Mouse (Mus musculus): ENCODE data around the gene Ankfy1. TPM values are rescaled to one million over a fixed set of nuclear protein-coding genes. Genes with fewer than 3 reads are reported as not detected.
"Not testable (repeated sequence)": the region's sequence is repeated elsewhere in the genome, so short reads cannot be mapped to it uniquely, and the experiment has no call there.

Gene Ankfy1
- polyA plus RNA-seq, 1 experiment from 2014 or later, result 25.1 TPM

GRCm38 (mm10) chr11:72733736-72734135 is 43.9 kb downstream of the Ankfy1 start:
- 77% methylated on average over 3 of the region's 3 CpGs for WGBS (ENCODE audit: insufficient replicate concordance)
- H3K27ac ChIP-seq (ENCODE audit: low read depth, low read length), result no peak overlapping the region; the same call in 1 of the 2 replicates
- no peak overlapping the region for H3K4me2 ChIP-seq

GRCm38 (mm10) chr11:72734840-72735518 is 45.2 kb downstream of the Ankfy1 start:
- no peaks in the 10 kb centered on the region for H3K9me3 ChIP-seq (replicated peaks; ENCODE audit: control insufficient read depth, low read length)
- no peak overlapping the region for H3K4me2 ChIP-seq
- peak overlapping the region; percentile 79; the same call in 1 of the 2 replicates for H3K27ac ChIP-seq (ENCODE audit: low read depth, low read length)
- no peak overlapping the region for H3K4me3 ChIP-seq (ENCODE audit: low read depth, low read length)
- peaks cover 8% of the 10 kb centered on the region for H3K4me1 ChIP-seq (ENCODE audit: control insufficient read depth, insufficient read depth, low read length)
- no peak for ATAC-seq (replicated peaks; ENCODE audit: insufficient number of reproducible peaks, low FRiP score, low TSS enrichment)
- 67% methylated on average over 4 of the region's 4 CpGs for WGBS (ENCODE audit: insufficient replicate concordance)
- no peak overlapping the region for H3K9ac ChIP-seq (ENCODE audit: low read depth, low read length)
- peaks cover 32% of the 10 kb centered on the region for H3K36me3 ChIP-seq (ENCODE audit: control insufficient read depth, insufficient read depth, low read length)
- H3K27me3 ChIP-seq (ENCODE audit: control insufficient read depth, insufficient read depth, low read length), result no peaks in the 10 kb centered on the region

More at GRCm38 (mm10) chr11:72733736-72734135, 43.9 kb downstream of the Ankfy1 start:
- peaks cover 8% of the 10 kb centered on the region for H3K4me1 ChIP-seq (ENCODE audit: control insufficient read depth, insufficient read depth, low read length)
- H3K9me3 ChIP-seq (replicated peaks; ENCODE audit: control insufficient read depth, low read length), result no peaks in the 10 kb centered on the region
- H3K27me3 ChIP-seq (ENCODE audit: control insufficient read depth, insufficient read depth, low read length), result no peaks in the 10 kb centered on the region
- H3K9ac ChIP-seq (ENCODE audit: low read depth, low read length), result no peak overlapping the region
- H3K4me3 ChIP-seq (ENCODE audit: low read depth, low read length), result no peak overlapping the region
- peaks cover 32% of the 10 kb centered on the region for H3K36me3 ChIP-seq (ENCODE audit: control insufficient read depth, insufficient read depth, low read length)
- ATAC-seq (replicated peaks; ENCODE audit: insufficient number of reproducible peaks, low FRiP score, low TSS enrichment), result no peak

GRCm38 (mm10) chr11:72735519-72735860 is 45.7 kb downstream of the Ankfy1 start:
- H3K4me3 ChIP-seq (ENCODE audit: low read depth, low read length), result no peak overlapping the region
- peak overlapping the region; percentile 79 for H3K27ac ChIP-seq (ENCODE audit: low read depth, low read length)
- peaks cover 29% of the 10 kb centered on the region for H3K36me3 ChIP-seq (ENCODE audit: control insufficient read depth, insufficient read depth, low read length)
- no peaks in the 10 kb centered on the region for H3K27me3 ChIP-seq (ENCODE audit: control insufficient read depth, insufficient read depth, low read length)
- H3K9me3 ChIP-seq (replicated peaks; ENCODE audit: control insufficient read depth, low read length), result no peaks in the 10 kb centered on the region
- WGBS (ENCODE audit: insufficient replicate concordance), result 81% methylated on average over 2 of the region's 2 CpGs
- H3K9ac ChIP-seq (ENCODE audit: low read depth, low read length), result no peak overlapping the region
- no peak for ATAC-seq (replicated peaks; ENCODE audit: insufficient number of reproducible peaks, low FRiP score, low TSS enrichment)
- H3K4me2 ChIP-seq, result no peak overlapping the region
- H3K4me1 ChIP-seq (ENCODE audit: control insufficient read depth, insufficient read depth, low read length), result peaks cover 8% of the 10 kb centered on the region

GRCm38 (mm10) chr11:72736320-72736719 is 46.5 kb downstream of the Ankfy1 start:
- ATAC-seq (replicated peaks; ENCODE audit: insufficient number of reproducible peaks, low FRiP score, low TSS enrichment), result peak; percentile 61; the same call in 1 of the 2 replicates
- H3K36me3 ChIP-seq (ENCODE audit: control insufficient read depth, insufficient read depth, low read length), result peaks cover 21% of the 10 kb centered on the region
- peak overlapping the region; percentile 79 for H3K27ac ChIP-seq (ENCODE audit: low read depth, low read length)
- H3K27me3 ChIP-seq (ENCODE audit: control insufficient read depth, insufficient read depth, low read length), result no peaks in the 10 kb centered on the region
- H3K9ac ChIP-seq (ENCODE audit: low read depth, low read length), result no peak overlapping the region
- no peaks in the 10 kb centered on the region for H3K9me3 ChIP-seq (replicated peaks; ENCODE audit: control insufficient read depth, low read length)
- no peak overlapping the region for H3K4me2 ChIP-seq
- H3K4me3 ChIP-seq (ENCODE audit: low read depth, low read length), result no peak overlapping the region
- WGBS (ENCODE audit: insufficient replicate concordance), result 21% methylated on average over 1 of the region's 1 CpGs
- H3K4me1 ChIP-seq (ENCODE audit: control insufficient read depth, insufficient read depth, low read length), result peaks cover 8% of the 10 kb centered on the region

GRCm38 (mm10) chr11:72737517-72737916 is 47.7 kb downstream of the Ankfy1 start:
- H3K36me3 ChIP-seq (ENCODE audit: control insufficient read depth, insufficient read depth, low read length), result peaks cover 11% of the 10 kb centered on the region; the same call in 1 of the 2 replicates
- H3K4me3 ChIP-seq (ENCODE audit: low read depth, low read length); H3K9ac ChIP-seq (ENCODE audit: low read depth, low read length); H3K4me2 ChIP-seq; H3K27me3 ChIP-seq (ENCODE audit: control insufficient read depth, insufficient read depth, low read length); ATAC-seq (replicated peaks; ENCODE audit: insufficient number of reproducible peaks, low FRiP score, low TSS enrichment); H3K4me1 ChIP-seq (ENCODE audit: control insufficient read depth, insufficient read depth, low read length); H3K9me3 ChIP-seq (replicated peaks; ENCODE audit: control insufficient read depth, low read length); H3K27ac ChIP-seq (ENCODE audit: low read depth, low read length): not testable (repeated sequence)
- 88% methylated on average over 5 of the region's 5 CpGs for WGBS (ENCODE audit: insufficient replicate concordance)

- H3K4me2 ChIP-seq, result no peak overlapping the region
- peaks cover 8% of the 10 kb centered on the region for H3K4me1 ChIP-seq (ENCODE audit: control insufficient read depth, insufficient read depth, low read length)
- H3K36me3 ChIP-seq (ENCODE audit: control insufficient read depth, insufficient read depth, low read length), result peaks cover 6% of the 10 kb centered on the region; the same call in 1 of the 2 replicates
- H3K27ac ChIP-seq (ENCODE audit: low read depth, low read length), result no peak overlapping the region
- WGBS (ENCODE audit: insufficient replicate concordance), result 74% methylated on average over 1 of the region's 1 CpGs
- no peak overlapping the region for H3K9ac ChIP-seq (ENCODE audit: low read depth, low read length)
- H3K27me3 ChIP-seq (ENCODE audit: control insufficient read depth, insufficient read depth, low read length), result no peaks in the 10 kb centered on the region
- no peak overlapping the region for H3K4me3 ChIP-seq (ENCODE audit: low read depth, low read length)
- H3K9me3 ChIP-seq (replicated peaks; ENCODE audit: control insufficient read depth, low read length), result no peaks in the 10 kb centered on the region
- ATAC-seq (replicated peaks; ENCODE audit: insufficient number of reproducible peaks, low FRiP score, low TSS enrichment), result no peak
Measured at GRCm38 (mm10) chr11:72739048-72739447, 49.2 kb downstream of the Ankfy1 start.

GRCm38 (mm10) chr11:72751956-72752355 is 62.1 kb downstream of the Ankfy1 start:
- H3K9me3 ChIP-seq (replicated peaks; ENCODE audit: control insufficient read depth, low read length), result no peaks in the 10 kb centered on the region

GRCm38 (mm10) chr11:72758316-72758715 is 68.5 kb downstream of the Ankfy1 start:
- Histone ChIP-seq H3K4me2 (no peak overlapping the region), H3K9me3 (replicated peaks; ENCODE audit: control insufficient read depth, low read length) (no peaks in the 10 kb centered on the region), H3K27ac (ENCODE audit: low read depth, low read length) (no peak overlapping the region), H3K27me3 (ENCODE audit: control insufficient read depth, insufficient read depth, low read length) (no peaks in the 10 kb centered on the region), H3K4me3 (ENCODE audit: low read depth, low read length) (no peak overlapping the region), H3K36me3 (ENCODE audit: control insufficient read depth, insufficient read depth, low read length) (peaks cover 24% of the 10 kb centered on the region), H3K4me1 (ENCODE audit: control insufficient read depth, insufficient read depth, low read length) (no peaks in the 10 kb centered on the region), H3K9ac (ENCODE audit: low read depth, low read length) (no peak overlapping the region)
- ATAC-seq (replicated peaks; ENCODE audit: insufficient number of reproducible peaks, low FRiP score, low TSS enrichment), result no peak
- WGBS (ENCODE audit: insufficient replicate concordance), result 93% methylated on average over 5 of the region's 5 CpGs

More at GRCm38 (mm10) chr11:72751956-72752355, 62.1 kb downstream of the Ankfy1 start:
- H3K4me3 ChIP-seq (ENCODE audit: low read depth, low read length), result no peak overlapping the region
- H3K9ac ChIP-seq (ENCODE audit: low read depth, low read length), result no peak overlapping the region
- WGBS (ENCODE audit: insufficient replicate concordance), result 44% methylated on average over 2 of the region's 2 CpGs
- H3K27ac ChIP-seq (ENCODE audit: low read depth, low read length), result no peak overlapping the region
- H3K4me2 ChIP-seq, result no peak overlapping the region
- no peaks in the 10 kb centered on the region for H3K4me1 ChIP-seq (ENCODE audit: control insufficient read depth, insufficient read depth, low read length)
- H3K36me3 ChIP-seq (ENCODE audit: control insufficient read depth, insufficient read depth, low read length), result peaks cover 16% of the 10 kb centered on the region
- ATAC-seq (replicated peaks; ENCODE audit: insufficient number of reproducible peaks, low FRiP score, low TSS enrichment), result no peak
- no peaks in the 10 kb centered on the region for H3K27me3 ChIP-seq (ENCODE audit: control insufficient read depth, insufficient read depth, low read length)

GRCm38 (mm10) chr11:72759581-72759980 is 69.8 kb downstream of the Ankfy1 start:
- no peaks in the 10 kb centered on the region for H3K27me3 ChIP-seq (ENCODE audit: control insufficient read depth, insufficient read depth, low read length)
- no peak for ATAC-seq (replicated peaks; ENCODE audit: insufficient number of reproducible peaks, low FRiP score, low TSS enrichment)
- WGBS (ENCODE audit: insufficient replicate concordance), result 90% methylated on average over 6 of the region's 6 CpGs

More at GRCm38 (mm10) chr11:72759581-72759980, 69.8 kb downstream of the Ankfy1 start:
- no peak overlapping the region for H3K27ac ChIP-seq (ENCODE audit: low read depth, low read length)
- no peaks in the 10 kb centered on the region for H3K9me3 ChIP-seq (replicated peaks; ENCODE audit: control insufficient read depth, low read length)
- no peaks in the 10 kb centered on the region for H3K4me1 ChIP-seq (ENCODE audit: control insufficient read depth, insufficient read depth, low read length)
- no peak overlapping the region for H3K9ac ChIP-seq (ENCODE audit: low read depth, low read length)
- H3K4me2 ChIP-seq, result no peak overlapping the region
- H3K4me3 ChIP-seq (ENCODE audit: low read depth, low read length), result no peak overlapping the region
- peaks cover 32% of the 10 kb centered on the region for H3K36me3 ChIP-seq (ENCODE audit: control insufficient read depth, insufficient read depth, low read length)
